Mouse (Mus musculus): ENCODE measurements around the gene Fbxl17. TPM values are rescaled to one million over a fixed set of nuclear protein-coding genes. Genes with fewer than 3 reads are reported as not detected.

Fbxl17 gene
- polyA plus RNA-seq, 1 experiment from 2014 or later = 7.8 TPM

- no peak overlapping the region for H3K4me3 ChIP-seq (replicated peaks; ENCODE audit: low read length)
- peak overlapping the region; percentile 38; the same call in 1 of the 2 replicates for H3K9ac ChIP-seq (replicated peaks; ENCODE audit: low read depth, low read length)
- H3K4me1 ChIP-seq (replicated peaks; ENCODE audit: control insufficient read depth, insufficient read depth, low read length) = peaks cover 3% of the 10 kb centered on the region
- WGBS = 30% methylated on average over 15 of the region's 15 CpGs
- no peaks in the 10 kb centered on the region for H3K9me3 ChIP-seq (ENCODE audit: control insufficient read depth, low read length)
- H3K27ac ChIP-seq (ENCODE audit: low read length) = no peak overlapping the region
- peak; percentile 67; the same call in 1 of the 2 replicates for ATAC-seq
- no peaks in the 10 kb centered on the region for H3K27me3 ChIP-seq (replicated peaks; ENCODE audit: control insufficient read depth, insufficient read depth, low read length)
- H3K4me2 ChIP-seq (ENCODE audit: low read length) = peak overlapping the region; percentile 29; the same call in 1 of the 2 replicates
- no peaks in the 10 kb centered on the region for H3K36me3 ChIP-seq (ENCODE audit: control insufficient read depth, insufficient read depth)
These were observed 474.6 kb downstream of the Fbxl17 start for GRCm38 (mm10) chr17:63025238-63025637.

- Histone ChIP-seq H3K9ac (replicated peaks; ENCODE audit: low read depth, low read length) (no peak overlapping the region), H3K36me3 (ENCODE audit: control insufficient read depth, insufficient read depth) (no peaks in the 10 kb centered on the region), H3K27ac (ENCODE audit: low read length) (no peak overlapping the region), H3K4me2 (ENCODE audit: low read length) (no peak overlapping the region), H3K4me1 (replicated peaks; ENCODE audit: control insufficient read depth, insufficient read depth, low read length) (no peaks in the 10 kb centered on the region), H3K27me3 (replicated peaks; ENCODE audit: control insufficient read depth, insufficient read depth, low read length) (no peaks in the 10 kb centered on the region), H3K9me3 (ENCODE audit: control insufficient read depth, low read length) (no peaks in the 10 kb centered on the region), H3K4me3 (replicated peaks; ENCODE audit: low read length) (no peak overlapping the region)
- 57% methylated on average over 3 of the region's 3 CpGs for WGBS
- peak; percentile 50 for ATAC-seq
These were observed 482.1 kb downstream of the Fbxl17 start for GRCm38 (mm10) chr17:63017605-63018167.

- WGBS = 63% methylated on average over 3 of the region's 3 CpGs
- Histone ChIP-seq H3K27ac (ENCODE audit: low read length) (no peak overlapping the region), H3K36me3 (ENCODE audit: control insufficient read depth, insufficient read depth) (no peaks in the 10 kb centered on the region), H3K9ac (replicated peaks; ENCODE audit: low read depth, low read length) (no peak overlapping the region), H3K4me2 (ENCODE audit: low read length) (no peak overlapping the region), H3K4me1 (replicated peaks; ENCODE audit: control insufficient read depth, insufficient read depth, low read length) (0 out of 2 replicates have a peak, but pooled peaks cover 2% of the 10 kb centered on the region), H3K27me3 (replicated peaks; ENCODE audit: control insufficient read depth, insufficient read depth, low read length) (no peaks in the 10 kb centered on the region), H3K9me3 (ENCODE audit: control insufficient read depth, low read length) (no peaks in the 10 kb centered on the region), H3K4me3 (replicated peaks; ENCODE audit: low read length) (no peak overlapping the region)
- no peak for ATAC-seq
These were observed 487.3 kb downstream of the Fbxl17 start for GRCm38 (mm10) chr17:63012571-63012923.

- Histone ChIP-seq H3K4me2 (ENCODE audit: low read length) (no peak overlapping the region), H3K27me3 (replicated peaks; ENCODE audit: control insufficient read depth, insufficient read depth, low read length) (no peaks in the 10 kb centered on the region), H3K9ac (replicated peaks; ENCODE audit: low read depth, low read length) (no peak overlapping the region), H3K9me3 (ENCODE audit: control insufficient read depth, low read length) (no peaks in the 10 kb centered on the region), H3K4me3 (replicated peaks; ENCODE audit: low read length) (no peak overlapping the region), H3K36me3 (ENCODE audit: control insufficient read depth, insufficient read depth) (no peaks in the 10 kb centered on the region), H3K27ac (ENCODE audit: low read length) (no peak overlapping the region), H3K4me1 (replicated peaks; ENCODE audit: control insufficient read depth, insufficient read depth, low read length) (0 out of 2 replicates have a peak, but pooled peaks cover 2% of the 10 kb centered on the region)
- peak; percentile 55 for ATAC-seq
- 74% methylated on average over 13 of the region's 13 CpGs for WGBS
These were observed 487.8 kb downstream of the Fbxl17 start for GRCm38 (mm10) chr17:63011893-63012570.

GRCm38 (mm10) chr17:63010830-63011229 lies 489.0 kb downstream of the Fbxl17 start:
- 94% methylated on average over 10 of the region's 10 CpGs for WGBS
- Histone ChIP-seq H3K4me3 (replicated peaks; ENCODE audit: low read length) (no peak overlapping the region), H3K36me3 (ENCODE audit: control insufficient read depth, insufficient read depth) (no peaks in the 10 kb centered on the region), H3K9me3 (ENCODE audit: control insufficient read depth, low read length) (no peaks in the 10 kb centered on the region), H3K9ac (replicated peaks; ENCODE audit: low read depth, low read length) (no peak overlapping the region), H3K27ac (ENCODE audit: low read length) (no peak overlapping the region), H3K4me2 (ENCODE audit: low read length) (no peak overlapping the region), H3K4me1 (replicated peaks; ENCODE audit: control insufficient read depth, insufficient read depth, low read length) (0 out of 2 replicates have a peak, but pooled peaks cover 2% of the 10 kb centered on the region), H3K27me3 (replicated peaks; ENCODE audit: control insufficient read depth, insufficient read depth, low read length) (no peaks in the 10 kb centered on the region)
- no peak for ATAC-seq

- Histone ChIP-seq H3K9me3 (ENCODE audit: control insufficient read depth, low read length) (no peaks in the 10 kb centered on the region), H3K9ac (replicated peaks; ENCODE audit: low read depth, low read length) (no peak overlapping the region), H3K4me3 (replicated peaks; ENCODE audit: low read length) (no peak overlapping the region), H3K36me3 (ENCODE audit: control insufficient read depth, insufficient read depth) (no peaks in the 10 kb centered on the region), H3K27me3 (replicated peaks; ENCODE audit: control insufficient read depth, insufficient read depth, low read length) (no peaks in the 10 kb centered on the region), H3K4me1 (replicated peaks; ENCODE audit: control insufficient read depth, insufficient read depth, low read length) (0 out of 2 replicates have a peak, but pooled peaks cover 2% of the 10 kb centered on the region), H3K27ac (ENCODE audit: low read length) (no peak overlapping the region), H3K4me2 (ENCODE audit: low read length) (no peak overlapping the region)
- 77% methylated on average over 4 of the region's 4 CpGs for WGBS
- ATAC-seq = no peak
These were observed 491.0 kb downstream of the Fbxl17 start for GRCm38 (mm10) chr17:63008788-63009187.

- no peaks in the 10 kb centered on the region for H3K9me3 ChIP-seq (ENCODE audit: control insufficient read depth, low read length)
- no peak for ATAC-seq
- WGBS = 41% methylated on average over 5 of the region's 5 CpGs
- H3K4me1 ChIP-seq (replicated peaks; ENCODE audit: control insufficient read depth, insufficient read depth, low read length) = 0 out of 2 replicates have a peak, but pooled peaks cover 2% of the 10 kb centered on the region
- no peak overlapping the region for H3K4me3 ChIP-seq (replicated peaks; ENCODE audit: low read length)
- no peaks in the 10 kb centered on the region for H3K36me3 ChIP-seq (ENCODE audit: control insufficient read depth, insufficient read depth)
- H3K4me2 ChIP-seq (ENCODE audit: low read length) = no peak overlapping the region
- H3K27me3 ChIP-seq (replicated peaks; ENCODE audit: control insufficient read depth, insufficient read depth, low read length) = no peaks in the 10 kb centered on the region
- H3K9ac ChIP-seq (replicated peaks; ENCODE audit: low read depth, low read length) = no peak overlapping the region
- H3K27ac ChIP-seq (ENCODE audit: low read length) = no peak overlapping the region
These were observed 491.5 kb downstream of the Fbxl17 start for GRCm38 (mm10) chr17:63008277-63008676.

GRCm38 (mm10) chr17:63007876-63008275 lies 491.9 kb downstream of the Fbxl17 start:
- no peaks in the 10 kb centered on the region for H3K27me3 ChIP-seq (replicated peaks; ENCODE audit: control insufficient read depth, insufficient read depth, low read length)
- 55% methylated on average over 12 of the region's 12 CpGs for WGBS
- H3K9me3 ChIP-seq (ENCODE audit: control insufficient read depth, low read length) = no peaks in the 10 kb centered on the region
- H3K9ac ChIP-seq (replicated peaks; ENCODE audit: low read depth, low read length) = no peak overlapping the region
- 0 out of 2 replicates have a peak, but pooled peaks cover 2% of the 10 kb centered on the region for H3K4me1 ChIP-seq (replicated peaks; ENCODE audit: control insufficient read depth, insufficient read depth, low read length)
- no peak overlapping the region for H3K4me3 ChIP-seq (replicated peaks; ENCODE audit: low read length)
- H3K4me2 ChIP-seq (ENCODE audit: low read length) = no peak overlapping the region
- H3K27ac ChIP-seq (ENCODE audit: low read length) = no peak overlapping the region
- no peaks in the 10 kb centered on the region for H3K36me3 ChIP-seq (ENCODE audit: control insufficient read depth, insufficient read depth)
- ATAC-seq = no peak

All from forebrain, embryonic 16.5 days (tissue).